8 mouse cellular contexts compared by ENCODE assay signal in the genomic region with DNA sequence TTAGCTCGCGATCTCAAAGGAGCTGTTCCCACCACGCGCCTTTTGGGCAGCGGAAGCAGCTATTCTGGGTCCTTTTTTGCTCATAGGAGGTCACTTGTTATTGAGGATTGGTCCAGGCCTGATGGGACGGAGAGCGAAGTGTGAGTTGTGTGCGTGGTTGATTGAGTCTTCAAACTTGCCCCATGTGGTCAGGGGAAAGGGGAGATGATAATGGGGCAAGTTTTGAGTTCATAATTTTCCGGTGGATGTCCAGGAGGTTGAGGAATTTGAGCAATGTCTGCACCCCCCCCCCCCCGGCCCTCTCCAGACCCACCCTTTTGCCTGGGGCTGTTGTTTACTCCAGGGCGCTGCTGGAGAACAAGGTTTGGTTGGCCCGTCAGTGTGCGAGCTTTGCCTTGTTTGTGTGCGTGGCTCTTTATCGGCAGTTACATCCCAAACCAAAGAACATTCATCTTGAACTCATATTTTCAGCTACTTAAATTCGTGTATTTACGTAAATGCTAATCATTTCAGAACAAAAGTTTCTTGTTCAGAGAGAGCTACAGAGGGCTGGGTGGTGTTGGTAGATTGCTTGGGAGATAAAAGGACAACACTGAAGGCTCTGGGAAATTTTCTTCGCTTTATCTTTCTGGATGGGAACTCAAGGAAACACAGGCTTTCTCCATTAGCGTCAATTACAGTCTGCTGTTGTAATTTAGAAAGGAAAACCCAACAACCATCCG. TPM values are rescaled to one million over a fixed set of nuclear protein-coding genes. Genes with fewer than 3 reads are reported as not detected.
DNase-seq lines count a peak whose midpoint lies in the region; ATAC-seq and TF ChIP-seq lines count a peak whose summit lies in the region.

No protein-coding gene starts in this region.

- TF ChIP-seq POLR2A in spleen, adult 2 months (IDR thresholded peaks at IDR 0.05; ENCODE audit: low read depth, low read length), result no peak

- peak overlapping the region; percentile 92 for H3K9ac ChIP-seq in hindbrain, postnatal 0 days (replicated peaks; ENCODE audit: low read length)

- H3K4me1 ChIP-seq in spleen, adult 2 months (ENCODE audit: control insufficient read depth, insufficient read depth, insufficient read length), result peaks cover 5% of the 10 kb centered on the region; the same call in 1 of the 2 replicates
- peaks cover 11% of the 10 kb centered on the region for H3K4me1 ChIP-seq in hindbrain, postnatal 0 days (ENCODE audit: insufficient read depth, low read length)

- ATAC-seq in hindbrain, postnatal 0 days, result no peak

- peak overlapping the region; percentile 80 for H3K4me2 ChIP-seq in hindbrain, postnatal 0 days (ENCODE audit: low read depth, low read length)

- peaks cover 18% of the 10 kb centered on the region for H3K36me3 ChIP-seq in spleen, adult 2 months (ENCODE audit: control insufficient read depth, insufficient read depth, low read length)
- peaks cover 35% of the 10 kb centered on the region for H3K36me3 ChIP-seq in hindbrain, postnatal 0 days (ENCODE audit: insufficient read depth, low read length)

- DNase-seq in spleen, adult 2 months (ENCODE audit: low read depth in 1 of 2, low spot score in 2 of 2), result no peak
- no peak for DNase-seq in spleen, adult 18-20 months
- peak; percentile 42 for DNase-seq in c-Kit-negative CD71-positive TER-119-positive erythroid progenitor cells, embryonic 14.5 days (ENCODE audit: low read depth, low spot score)
- DNase-seq in hindbrain, postnatal 0 days (ENCODE audit: low spot score), result peak; percentile 22
- DNase-seq in lung, postnatal 14 days, result peak; percentile 25
- no peak for DNase-seq in right cerebral cortex, adult 18-20 months
- no peak for DNase-seq in spleen, postnatal 14 days (ENCODE audit: low spot score in 2 of 2)
- DNase-seq in left cerebral cortex, adult 11 months (ENCODE audit: low spot score), result no peak

- no peaks in the 10 kb centered on the region for H3K9me3 ChIP-seq in hindbrain, postnatal 0 days (ENCODE audit: low read length)

- H3K27ac ChIP-seq in spleen, adult 2 months (ENCODE audit: insufficient read depth, low read length), result peak overlapping the region; percentile 77
- H3K27ac ChIP-seq in hindbrain, postnatal 0 days, result peak overlapping the region; percentile 93

- H3K27me3 ChIP-seq in spleen, adult 2 months (ENCODE audit: control insufficient read depth, insufficient read depth, low read length), result no peaks in the 10 kb centered on the region
- H3K27me3 ChIP-seq in hindbrain, postnatal 0 days (ENCODE audit: insufficient read depth, low read length), result no peaks in the 10 kb centered on the region

- H3K4me3 ChIP-seq in spleen, adult 2 months (ENCODE audit: extremely low read depth, insufficient read depth, insufficient read length), result peak overlapping the region; percentile 80
- peak overlapping the region; percentile 98 for H3K4me3 ChIP-seq in hindbrain, postnatal 0 days (ENCODE audit: low read length)

- TF ChIP-seq CTCF in spleen, adult 2 months (IDR thresholded peaks at IDR 0.05; ENCODE audit: extremely low read depth, insufficient read depth, insufficient read length, insufficient replicate concordance), result no peak
- TF ChIP-seq CTCF in hindbrain, postnatal 0 days (IDR thresholded peaks at IDR 0.05; ENCODE audit: low read depth), result no peak

- WGBS in spleen, adult 2 months, result 9% methylated on average over 20 of the region's 20 CpGs
- 6% methylated on average over 20 of the region's 20 CpGs for WGBS in hindbrain, postnatal 0 days

RNA-seq across cellular contexts. Expression of a gene that starts 0.6 kb away (rescaled TPM):
- polyA plus RNA-seq in spleen, adult 2 months (2012; rRNA removed), result 4.6 and 5.4 TPM in 2 replicates
- 10.3 and 18.2 TPM in 2 replicates for total RNA-seq in hindbrain, postnatal 0 days (2014; rRNA removed)
- 18.4 TPM in 2 replicates for polyA plus RNA-seq in hindbrain, postnatal 0 days (2015; fragmentation: Nextera tagmentation; extraction: Ambion mirVana)

RNA-seq across cellular contexts. Expression of a gene that starts 0.9 kb away (rescaled TPM):
- polyA plus RNA-seq in spleen, adult 2 months (2012; rRNA removed), result 53.3 and 59.0 TPM in 2 replicates
- total RNA-seq in hindbrain, postnatal 0 days (2014; rRNA removed), result 274 and 288 TPM in 2 replicates
- 144 and 146 TPM in 2 replicates for polyA plus RNA-seq in hindbrain, postnatal 0 days (2015; fragmentation: Nextera tagmentation; extraction: Ambion mirVana)

RNA-seq across cellular contexts. Expression of a gene that starts 28.0 kb away (rescaled TPM):
- polyA plus RNA-seq in spleen, adult 2 months (2012; rRNA removed), result 0.07 and 0.21 TPM in 2 replicates
- 1.3 and 7.0 TPM in 2 replicates for total RNA-seq in hindbrain, postnatal 0 days (2014; rRNA removed)
- polyA plus RNA-seq in hindbrain, postnatal 0 days (2015; fragmentation: Nextera tagmentation; extraction: Ambion mirVana), result 1.5 and 1.7 TPM in 2 replicates

RNA-seq across cellular contexts. Expression of a gene that starts 28.9 kb away (rescaled TPM):
- 7.3 and 8.6 TPM in 2 replicates for polyA plus RNA-seq in spleen, adult 2 months (2012; rRNA removed)
- total RNA-seq in hindbrain, postnatal 0 days (2014; rRNA removed), result 15.1 and 16.6 TPM in 2 replicates
- 34.6 and 35.7 TPM in 2 replicates for polyA plus RNA-seq in hindbrain, postnatal 0 days (2015; fragmentation: Nextera tagmentation; extraction: Ambion mirVana)

RNA-seq across cellular contexts. Expression of a gene that starts 29.1 kb away (rescaled TPM):
- 214 and 230 TPM in 2 replicates for polyA plus RNA-seq in spleen, adult 2 months (2012; rRNA removed)
- 18.0 TPM in 2 replicates for total RNA-seq in hindbrain, postnatal 0 days (2014; rRNA removed)
- polyA plus RNA-seq in hindbrain, postnatal 0 days (2015; fragmentation: Nextera tagmentation; extraction: Ambion mirVana), result 15.6 and 16.6 TPM in 2 replicates

Comparison
In these comparisons a context has a peak if more than half of its experiments do, and no peak if none do; other contexts are left out.
1. DNase-seq: peak in c-Kit-negative CD71-positive TER-119-positive erythroid progenitor cells, embryonic 14.5 days (single experiment), hindbrain, postnatal 0 days (single experiment) and lung, postnatal 14 days (single experiment); none in spleen, adult 2 months (0 of 2), spleen, adult 18-20 months (0 of 2), right cerebral cortex, adult 18-20 months (single experiment), spleen, postnatal 14 days (0 of 2) and left cerebral cortex, adult 11 months (single experiment).